Mouse (Mus musculus) testis, adult 2 months (tissue): ENCODE data around the gene Cyp8b1. TPM values are rescaled to one million over a fixed set of nuclear protein-coding genes. Genes with fewer than 3 reads are reported as not detected.

Source experiments
- H3K27ac ChIP-seq: fragments of 200-500 bp; 2 replicates; pipeline ENCODE4 v1.5.1; 2012; ENCODE audit warnings: low read depth, low read length; ENCODE audit not compliant: control insufficient read depth, insufficient read depth
- H3K27me3 ChIP-seq: fragments of 200-500 bp; 2 replicates; pipeline ENCODE4 v1.6.1; 2012; ENCODE audit warnings: mild to moderate bottlenecking, low read length, moderate library complexity; ENCODE audit not compliant: control insufficient read depth, insufficient read depth
- H3K36me3 ChIP-seq: fragments of 200-500 bp; 2 replicates; pipeline ENCODE4 v1.6.1; 2012; ENCODE audit warnings: mild to moderate bottlenecking, low read length; ENCODE audit not compliant: control insufficient read depth, insufficient read depth
- H3K4me1 ChIP-seq: fragments of 200-500 bp; 2 replicates; pipeline ENCODE4 v1.6.1; 2012; ENCODE audit warnings: low read length; ENCODE audit not compliant: control insufficient read depth, insufficient read depth
- H3K4me3 ChIP-seq: fragments of 200-500 bp; 2 replicates; pipeline ENCODE4 v1.5.1; 2012; ENCODE audit warnings: low read depth, mild to moderate bottlenecking, low read length, moderate library complexity, mixed read lengths; ENCODE audit not compliant: control insufficient read depth
- CTCF ChIP-seq: fragments of 200-500 bp; IDR thresholded peaks from 2 replicates; pipeline ENCODE4 v1.5.1; 2012; ENCODE audit warnings: low read depth, mild to moderate bottlenecking, inconsistent platforms, low read length, moderate library complexity; ENCODE audit not compliant: control insufficient read depth, insufficient read depth, insufficient replicate concordance
- POLR2A ChIP-seq: fragments of 200-500 bp; IDR thresholded peaks from 2 replicates; pipeline ENCODE4 v1.6.1; 2012; ENCODE audit warnings: low read depth, mild to moderate bottlenecking, inconsistent platforms, low read length, moderate library complexity; ENCODE audit not compliant: control insufficient read depth
- polyA plus RNA-seq: library from polyadenylated mRNA; depleted of rRNA; stranded (reverse); fragments of >200 nt; gene quantifications from 2 replicates; pipeline ENCODE4 v1.2.3, GENCODE M21; 2012; rRNA removed

The Cyp8b1 gene
- not detected in 2 replicates for polyA plus RNA-seq

DNA sequence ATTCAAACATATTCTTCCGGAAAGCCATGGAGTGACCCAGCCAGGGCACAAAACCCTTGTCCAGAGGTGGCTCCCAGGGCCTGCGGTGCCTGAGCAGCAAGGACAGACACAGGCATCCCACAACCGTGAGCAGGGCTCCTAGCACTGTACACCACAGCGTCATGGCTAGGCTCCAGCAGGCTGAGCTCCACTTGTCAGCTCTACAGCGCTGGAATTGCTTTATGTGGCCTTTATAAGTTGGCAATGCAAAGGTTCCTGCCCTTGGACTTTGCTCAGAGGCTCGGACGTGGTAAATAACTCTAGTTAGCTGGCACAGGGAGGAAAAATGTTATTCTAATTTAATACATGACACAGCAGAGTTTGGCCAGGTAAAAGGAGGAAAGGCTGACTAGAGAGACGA is at the start of gene Cyp8b1:
Gene Cyp8b1 (minus strand): TSS at position 204 of the 400 bp plus-strand sequence.
- Histone ChIP-seq H3K27ac (no peak within 1 kb of the TSS), H3K4me3 (no peak within 1 kb of the TSS), H3K27me3 (no peaks in the 10 kb centered on the region), H3K36me3 (no peaks in the 10 kb centered on the region), H3K4me1 (no peaks in the 10 kb centered on the region)
- TF ChIP-seq POLR2A, result no peak
- TF ChIP-seq CTCF, result no peak

DNA sequence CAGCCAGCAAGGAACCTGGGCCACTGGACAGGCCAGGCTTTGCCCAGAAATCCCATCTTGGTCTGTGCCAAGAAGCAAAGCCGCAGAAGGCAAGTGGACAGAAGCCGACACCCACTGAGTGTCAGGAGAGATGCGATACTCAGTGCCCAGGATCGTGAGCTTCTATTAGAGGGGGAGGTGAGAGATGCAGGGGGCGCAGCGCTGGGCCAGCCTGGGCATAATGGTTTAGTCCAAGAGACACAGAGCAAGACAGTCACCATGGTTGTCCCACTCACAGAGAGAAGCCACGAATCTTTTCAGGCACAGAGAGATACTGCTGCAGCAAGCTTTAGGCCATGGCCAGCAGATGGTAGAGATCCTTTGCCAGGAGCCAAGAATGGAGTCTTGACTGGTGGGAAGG is 48.8 kb upstream of the Cyp8b1 start:
- Histone ChIP-seq H3K27ac (no peak overlapping the region), H3K4me3 (no peak overlapping the region), H3K4me1 (peaks cover 7% of the 10 kb centered on the region), H3K27me3 (no peaks in the 10 kb centered on the region), H3K36me3 (no peaks in the 10 kb centered on the region)
- TF ChIP-seq CTCF (no peak), POLR2A (no peak)

DNA sequence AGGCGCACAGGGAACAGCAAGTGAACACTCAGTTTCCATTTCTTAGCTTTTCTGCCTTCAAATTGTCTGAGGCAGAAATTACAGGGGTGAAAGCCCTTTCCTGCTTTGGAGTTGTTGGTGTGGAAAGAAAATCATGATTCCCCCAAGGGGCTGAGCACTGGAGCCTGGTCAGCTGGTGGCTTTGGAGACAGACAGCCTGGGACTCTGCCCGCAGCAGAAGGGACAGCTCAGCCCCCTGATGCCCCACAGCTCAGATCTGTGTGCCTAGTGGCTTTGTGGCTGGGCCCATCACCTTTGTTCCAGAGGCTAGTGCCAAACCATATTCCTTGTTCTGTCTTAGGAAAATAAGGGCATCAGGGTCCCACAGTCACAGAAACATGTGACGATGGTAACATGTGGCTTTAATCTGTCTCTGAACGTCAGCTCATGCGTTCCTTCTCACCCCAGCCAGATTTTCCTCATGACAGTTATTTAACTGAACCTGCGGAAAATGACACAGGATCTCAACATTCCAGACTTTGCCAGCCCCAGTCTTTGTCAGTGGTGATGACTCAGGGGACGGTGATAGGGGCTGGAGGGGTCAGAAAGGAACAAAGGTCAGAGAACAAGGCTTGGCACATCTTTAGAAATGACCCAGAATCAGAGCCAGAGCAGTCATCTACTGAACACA is 44.0 kb upstream of the Cyp8b1 start:
- peak overlapping the region; percentile 14 for H3K27ac ChIP-seq
- H3K27me3 ChIP-seq, result no peaks in the 10 kb centered on the region
- H3K4me3 ChIP-seq, result no peak overlapping the region
- TF ChIP-seq CTCF, result no peak
- no peak for TF ChIP-seq POLR2A
- H3K4me1 ChIP-seq, result peaks cover 11% of the 10 kb centered on the region
- no peaks in the 10 kb centered on the region for H3K36me3 ChIP-seq

DNA sequence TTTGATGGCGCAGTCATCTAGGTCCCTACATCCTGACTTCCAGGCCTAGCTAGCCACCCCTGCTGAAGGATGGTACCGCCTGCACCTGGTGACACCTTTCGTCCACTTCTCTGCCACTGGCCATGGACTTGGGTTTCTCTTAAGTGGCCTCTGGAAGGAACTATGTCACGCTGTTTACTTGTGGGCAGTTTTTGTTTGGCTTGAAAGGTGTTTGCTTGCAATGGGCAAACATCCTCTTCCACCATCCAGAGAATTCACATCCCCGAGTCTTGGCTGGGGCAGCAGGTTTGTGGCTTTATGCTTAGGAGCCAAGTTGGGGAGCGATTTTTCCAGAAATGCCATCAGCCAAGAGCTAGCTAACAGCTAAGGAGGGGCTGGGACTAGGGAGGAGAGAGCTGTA is 36.5 kb upstream of the Cyp8b1 start:
- Histone ChIP-seq H3K4me1 (no peaks in the 10 kb centered on the region), H3K4me3 (no peak overlapping the region), H3K27ac (no peak overlapping the region), H3K36me3 (no peaks in the 10 kb centered on the region), H3K27me3 (no peaks in the 10 kb centered on the region)
- no peak for TF ChIP-seq CTCF
- TF ChIP-seq POLR2A, result no peak

DNA sequence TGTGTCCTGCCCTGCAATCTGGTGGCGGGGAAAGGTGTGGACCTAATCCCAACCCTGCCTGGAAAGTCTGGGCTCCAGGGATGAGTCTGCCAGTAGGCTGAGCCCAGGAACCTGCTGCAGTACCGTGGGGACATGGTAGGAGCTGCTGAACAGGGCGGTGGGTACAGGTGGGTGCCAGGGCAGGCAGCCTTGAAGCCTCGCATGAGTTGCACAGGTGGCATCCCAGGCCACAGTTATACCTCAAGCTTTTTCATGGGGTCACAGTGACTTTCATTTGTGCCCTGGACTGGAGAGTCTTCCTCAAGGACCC is 35.0 kb upstream of the Cyp8b1 start:
- no peak overlapping the region for H3K27ac ChIP-seq

DNA sequence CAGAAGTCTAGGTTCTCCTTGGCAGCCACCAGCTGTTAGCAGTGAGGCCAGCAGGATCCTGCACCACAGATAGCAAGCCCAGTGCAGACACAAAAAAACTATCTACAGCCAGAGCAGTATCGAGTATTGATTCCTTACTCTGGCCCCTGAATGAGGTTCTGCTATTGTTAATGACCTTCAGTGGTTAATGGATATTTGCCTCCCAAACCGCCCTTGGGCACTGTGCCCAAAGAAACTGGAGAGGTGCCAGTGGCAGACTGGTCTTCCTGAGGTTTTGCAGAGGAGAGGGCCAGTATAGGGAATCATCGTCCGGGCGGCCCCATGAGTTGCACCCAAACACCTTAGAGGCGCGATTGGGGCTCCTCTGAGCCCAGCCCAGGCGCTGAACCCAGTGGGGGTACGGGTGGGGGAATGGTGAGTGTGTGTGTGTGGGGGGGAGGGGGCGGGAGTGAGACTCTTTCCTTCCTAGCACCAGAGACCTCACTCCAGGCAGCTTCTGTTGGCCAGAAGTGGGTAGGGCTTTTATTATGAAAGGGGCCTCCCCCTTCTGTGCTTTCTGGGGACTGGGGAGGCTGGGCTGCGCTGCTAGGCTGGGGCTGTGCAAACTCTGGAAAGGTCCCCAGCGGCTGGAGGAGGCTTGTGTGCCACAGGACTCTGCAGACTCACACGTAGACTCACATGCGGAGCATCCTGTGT is 34.5 kb upstream of the Cyp8b1 start, which contains the start of gene Fam198a:
Gene Fam198a (plus strand): TSS at position 571 of the 696 bp plus-strand sequence.
- Histone ChIP-seq H3K4me3 (peak within 1 kb of the TSS; percentile 6), H3K36me3 (no peaks in the 10 kb centered on the region), H3K4me1 (no peaks in the 10 kb centered on the region), H3K27me3 (no peaks in the 10 kb centered on the region), H3K27ac (no peak within 1 kb of the TSS)
- TF ChIP-seq CTCF, result no peak
- TF ChIP-seq POLR2A, result no peak

More for the DNA sequence above, 35.0 kb upstream of the Cyp8b1 start:
- H3K36me3 ChIP-seq, result no peaks in the 10 kb centered on the region
- TF ChIP-seq POLR2A, result no peak
- TF ChIP-seq CTCF, result no peak
- H3K4me3 ChIP-seq, result peak overlapping the region; percentile 6
- H3K4me1 ChIP-seq, result no peaks in the 10 kb centered on the region
- no peaks in the 10 kb centered on the region for H3K27me3 ChIP-seq

DNA sequence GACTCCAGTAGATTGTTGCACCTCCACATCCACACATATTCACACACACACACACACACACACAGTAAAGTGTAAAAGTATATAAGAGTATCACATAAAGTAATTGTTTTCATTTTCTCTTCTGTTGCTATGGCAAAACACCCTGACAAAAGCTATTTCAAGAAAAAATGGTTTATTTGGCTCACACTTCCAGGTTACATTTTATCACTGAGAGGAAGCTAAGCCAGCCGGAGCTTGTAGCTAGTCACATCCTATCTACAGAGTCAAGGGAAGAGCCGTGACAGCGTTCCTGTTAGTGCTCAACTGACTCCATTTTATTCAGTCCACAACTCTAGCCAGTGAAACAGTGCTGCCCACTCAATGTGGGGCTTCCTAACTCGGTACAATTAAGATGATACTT is 32.3 kb upstream of the Cyp8b1 start:
- Histone ChIP-seq H3K27ac (no peak overlapping the region), H3K4me1 (no peaks in the 10 kb centered on the region), H3K4me3 (no peak overlapping the region), H3K27me3 (no peaks in the 10 kb centered on the region), H3K36me3 (no peaks in the 10 kb centered on the region)
- TF ChIP-seq CTCF (no peak), POLR2A (no peak)
